Mouse (Mus musculus) thymus, adult 2 months (tissue): ENCODE results near the gene Btbd8.

Experiments used
- CTCF ChIP-seq: fragments of 200-500 bp; IDR thresholded peaks from 2 replicates; pipeline ENCODE4 v1.5.1; 2012; ENCODE audit warnings: mild to moderate bottlenecking, control low read depth, low read length, moderate library complexity, borderline replicate concordance; ENCODE audit not compliant: control insufficient read depth, poor library complexity, insufficient read depth; ENCODE audit errors: extremely low read depth
- POLR2A ChIP-seq: fragments of 200-500 bp; IDR thresholded peaks from 2 replicates; pipeline ENCODE4 v1.6.1; 2012; ENCODE audit warnings: mild to moderate bottlenecking, low read length, control low read depth, moderate library complexity; ENCODE audit not compliant: control insufficient read depth, poor library complexity, insufficient read depth; ENCODE audit errors: extremely low read depth

- TF ChIP-seq CTCF (no peak), POLR2A (no peak)
Observed at GRCm38 (mm10) chr5:107470600-107471329, 33.0 kb downstream of the Btbd8 start.
